Mouse (Mus musculus): Measurements from ENCODE around the gene B430306N03Rik.

Gene B430306N03Rik

DNA sequence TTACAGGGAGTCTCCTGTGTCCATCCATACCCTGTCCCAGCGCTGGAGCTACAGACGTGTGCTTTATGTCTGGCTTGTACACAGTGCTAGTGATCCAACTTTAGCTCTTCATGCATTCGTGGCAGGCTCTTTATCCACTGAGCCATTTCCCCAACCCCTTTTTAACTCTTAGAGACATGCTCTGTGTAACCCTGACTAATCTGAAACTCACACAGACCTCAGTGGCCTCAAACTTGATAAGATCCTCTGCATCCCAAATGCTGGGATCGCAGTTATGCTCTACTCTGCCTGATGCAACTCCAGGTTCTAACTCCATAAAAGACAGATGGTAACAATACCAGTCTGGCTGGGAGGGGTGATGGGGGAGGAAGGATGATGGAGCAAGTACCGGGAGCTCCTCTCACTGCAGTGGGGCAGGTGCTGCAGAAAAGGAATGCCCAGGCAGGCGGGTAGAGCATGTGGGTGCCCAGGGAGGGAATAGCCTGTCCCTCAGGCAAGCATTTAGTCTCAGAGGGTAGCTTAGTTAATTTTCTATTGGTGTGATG, 47.6 kb downstream of the B430306N03Rik start:
- DNase-seq, result peak; percentile 81

DNA sequence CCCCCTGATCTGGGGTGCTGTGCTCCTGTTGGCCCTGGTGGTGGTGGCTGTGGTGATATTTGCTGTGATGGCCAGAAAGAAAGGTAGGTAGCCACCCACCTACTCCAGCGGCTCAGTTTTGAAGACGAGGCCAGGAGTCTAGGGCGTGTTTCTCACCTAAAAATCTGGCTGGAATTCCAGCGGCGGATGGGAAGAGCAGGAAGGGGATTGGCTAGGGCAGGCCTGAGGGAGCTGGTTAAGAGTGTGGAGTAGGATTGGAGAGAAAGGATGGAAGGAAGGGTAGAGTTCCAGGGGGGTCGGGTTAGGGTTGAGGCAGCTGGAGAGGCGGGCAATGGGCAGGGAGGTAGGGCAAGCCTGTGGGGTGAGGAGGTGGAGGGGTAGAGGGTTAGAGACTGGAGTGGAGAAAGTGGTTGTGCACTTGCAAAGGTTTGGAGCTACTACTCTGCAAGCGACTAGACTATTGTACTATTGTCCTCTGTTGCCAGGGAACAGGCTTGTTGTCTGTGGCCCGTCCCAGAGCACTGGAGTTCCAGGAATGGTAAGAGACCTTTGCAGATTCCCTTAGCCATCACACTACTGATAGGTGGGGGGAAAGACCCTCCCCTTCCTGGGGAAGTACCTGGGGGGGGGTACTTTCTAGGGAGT, 49.7 kb downstream of the B430306N03Rik start:
- peak; percentile 80 for DNase-seq

DNA sequence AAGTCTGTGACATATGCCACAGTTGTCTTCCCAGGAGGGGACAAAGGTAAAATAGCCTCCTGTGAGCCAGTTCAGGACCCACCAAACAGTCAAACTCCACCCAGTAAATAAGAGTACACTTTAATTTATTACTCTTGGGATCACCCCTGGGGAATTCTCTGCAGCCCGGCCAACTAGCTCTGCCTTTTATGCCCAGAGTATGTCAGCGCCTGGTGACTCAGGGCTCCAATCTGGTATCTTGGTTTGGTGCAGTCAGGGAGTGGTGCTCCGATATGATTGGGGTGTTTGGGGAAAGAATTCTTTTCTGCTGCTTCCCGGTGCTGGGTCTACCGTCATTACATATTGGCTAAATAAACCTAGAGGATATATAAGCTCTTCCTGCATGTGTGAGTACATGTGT, 50.9 kb downstream of the B430306N03Rik start:
- peak; percentile 85 for DNase-seq

DNA sequence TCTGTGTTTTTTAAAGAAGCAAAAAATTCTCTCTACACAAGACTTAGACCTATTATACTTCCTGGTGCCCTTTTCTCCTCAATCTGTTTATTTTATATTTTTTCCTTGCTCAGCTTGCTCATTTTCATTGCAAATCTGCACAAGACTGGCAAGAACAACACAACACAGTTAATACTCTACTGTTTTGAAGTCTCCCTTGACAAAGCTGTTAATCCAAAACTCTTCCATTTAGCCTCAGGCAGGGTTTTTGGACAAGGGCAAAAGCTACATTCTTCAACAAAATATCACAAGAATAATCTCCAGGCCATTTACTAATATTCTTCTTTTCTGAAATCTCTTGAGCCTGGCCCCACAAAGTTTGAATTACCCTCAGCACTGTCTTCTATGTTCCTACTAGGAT, 55.7 kb downstream of the B430306N03Rik start:
- DNase-seq, result no peak

DNA sequence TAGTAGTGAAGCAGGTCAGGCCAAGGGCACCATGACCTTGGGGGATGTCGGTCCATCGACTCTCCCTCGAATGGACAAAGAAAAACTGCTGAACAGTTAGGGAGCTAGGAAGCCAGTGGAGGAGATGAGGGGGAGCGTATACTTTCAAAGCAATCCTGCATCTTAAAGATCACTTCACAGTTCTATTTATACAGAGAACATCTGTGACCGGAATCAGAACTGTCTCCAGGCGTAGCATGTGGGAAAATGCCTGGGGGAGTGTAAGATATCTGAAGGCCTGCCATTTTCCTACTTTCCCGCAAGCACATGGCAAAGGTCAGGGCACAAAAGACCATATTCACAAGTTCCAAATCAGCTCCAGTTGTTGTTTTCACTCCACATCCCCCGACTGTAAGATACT, 57.0 kb downstream of the B430306N03Rik start:
- DNase-seq, result peak; percentile 75

DNA sequence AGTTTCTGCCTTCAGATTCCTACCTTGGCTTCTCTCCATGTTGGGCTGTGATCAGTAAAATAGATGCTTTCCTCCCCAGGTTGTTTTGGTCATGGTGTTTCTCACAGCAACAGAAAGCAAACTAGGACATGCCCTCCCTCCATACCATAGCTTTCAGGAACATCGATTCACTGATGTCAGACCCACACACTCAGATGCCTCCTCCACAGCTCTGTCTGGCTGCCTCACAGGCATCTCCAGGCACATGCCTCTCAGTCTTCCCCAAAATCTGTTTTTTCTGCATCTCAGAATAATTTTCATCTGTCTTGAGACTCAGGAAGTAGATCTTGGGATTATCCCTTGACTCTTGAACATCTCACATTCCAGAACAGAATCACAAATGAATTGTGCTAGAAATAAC, 60.2 kb downstream of the B430306N03Rik start:
- DNase-seq, result peak; percentile 36
